Mouse (Mus musculus) kidney, adult 2 months (tissue): ENCODE measurements around the gene Pbld1.

Experiments
- CTCF ChIP-seq: fragments of 200-500 bp; conservative IDR thresholded peaks from 2 replicates; pipeline ENCODE4 v1.5.1; 2011; ENCODE audit warnings: low read depth, mild to moderate bottlenecking, control low read depth, low read length, moderate library complexity, mixed read lengths; ENCODE audit not compliant: insufficient read depth, insufficient read length
- POLR2A ChIP-seq: fragments of 200-500 bp; IDR thresholded peaks from one replicate; pipeline ENCODE4 v1.6.1; 2011; ENCODE audit warnings: low read depth, low read length, control low read depth

DNA sequence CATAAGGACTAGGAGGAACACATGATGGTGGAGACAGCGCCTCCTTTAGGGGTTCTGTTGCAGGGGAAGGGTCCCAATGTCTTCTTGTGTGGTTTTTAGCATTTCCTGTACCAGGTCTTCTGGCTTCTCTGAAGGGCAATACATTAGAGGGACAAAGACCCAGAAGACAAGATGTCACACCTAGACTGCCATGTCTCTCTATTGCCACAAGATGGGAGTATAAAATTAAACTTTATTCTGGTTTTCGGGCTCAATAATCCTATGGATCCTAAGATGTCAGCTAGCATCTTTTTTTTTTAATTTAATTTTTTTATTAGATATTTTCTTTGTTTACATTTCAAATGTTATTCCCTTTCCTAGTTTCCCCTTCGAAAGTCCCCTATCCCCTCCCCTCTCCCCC, 16.8 kb upstream of the Pbld1 start:
- no peak for TF ChIP-seq POLR2A
- TF ChIP-seq CTCF: no peak
